Mouse (Mus musculus): ENCODE measurements around the gene Ptges2. TPM values are rescaled to one million over a fixed set of nuclear protein-coding genes. Genes with fewer than 3 reads are reported as not detected.

Gene Ptges2
- total RNA-seq, 2 experiments from 2014 or later: 46.5 to 46.9 TPM

DNA sequence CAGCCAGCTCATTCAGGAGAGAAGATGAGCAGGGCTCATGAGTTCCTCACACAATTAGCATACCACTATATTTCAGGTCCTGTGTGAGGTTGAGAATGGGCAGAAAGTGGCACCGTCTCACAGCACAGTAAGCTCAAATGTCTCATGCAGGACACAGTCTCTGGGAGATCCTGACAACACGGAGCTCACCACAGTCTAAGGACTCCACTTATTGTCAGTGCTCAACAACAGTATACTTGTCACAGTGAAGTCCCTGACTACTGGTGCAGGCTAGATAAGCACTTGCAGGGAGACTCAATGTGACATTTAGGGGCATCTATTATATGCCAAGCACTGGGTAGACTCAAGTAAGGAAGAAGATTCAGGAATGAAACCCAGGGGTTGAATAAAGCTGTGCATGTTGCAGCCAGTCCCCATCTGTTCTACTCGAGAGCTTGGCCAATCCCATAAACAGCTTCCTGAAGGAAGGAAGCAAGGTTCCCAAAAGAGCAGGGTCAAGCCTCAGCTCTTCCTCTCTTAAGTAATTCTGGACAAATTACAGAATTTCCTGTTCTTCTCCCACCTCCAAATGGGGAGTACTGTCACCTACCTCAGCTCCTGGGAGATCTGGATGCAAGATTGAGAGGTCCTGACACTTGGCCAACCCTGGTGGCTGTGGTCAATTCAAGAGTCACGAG, 33.7 kb downstream of the Ptges2 start:
- DNase-seq (ENCODE audit: extremely low spot score in 1 of 2, low spot score in 2 of 2): no peak
- intact Hi-C loops (cut with DNase I): no loop called here

DNA sequence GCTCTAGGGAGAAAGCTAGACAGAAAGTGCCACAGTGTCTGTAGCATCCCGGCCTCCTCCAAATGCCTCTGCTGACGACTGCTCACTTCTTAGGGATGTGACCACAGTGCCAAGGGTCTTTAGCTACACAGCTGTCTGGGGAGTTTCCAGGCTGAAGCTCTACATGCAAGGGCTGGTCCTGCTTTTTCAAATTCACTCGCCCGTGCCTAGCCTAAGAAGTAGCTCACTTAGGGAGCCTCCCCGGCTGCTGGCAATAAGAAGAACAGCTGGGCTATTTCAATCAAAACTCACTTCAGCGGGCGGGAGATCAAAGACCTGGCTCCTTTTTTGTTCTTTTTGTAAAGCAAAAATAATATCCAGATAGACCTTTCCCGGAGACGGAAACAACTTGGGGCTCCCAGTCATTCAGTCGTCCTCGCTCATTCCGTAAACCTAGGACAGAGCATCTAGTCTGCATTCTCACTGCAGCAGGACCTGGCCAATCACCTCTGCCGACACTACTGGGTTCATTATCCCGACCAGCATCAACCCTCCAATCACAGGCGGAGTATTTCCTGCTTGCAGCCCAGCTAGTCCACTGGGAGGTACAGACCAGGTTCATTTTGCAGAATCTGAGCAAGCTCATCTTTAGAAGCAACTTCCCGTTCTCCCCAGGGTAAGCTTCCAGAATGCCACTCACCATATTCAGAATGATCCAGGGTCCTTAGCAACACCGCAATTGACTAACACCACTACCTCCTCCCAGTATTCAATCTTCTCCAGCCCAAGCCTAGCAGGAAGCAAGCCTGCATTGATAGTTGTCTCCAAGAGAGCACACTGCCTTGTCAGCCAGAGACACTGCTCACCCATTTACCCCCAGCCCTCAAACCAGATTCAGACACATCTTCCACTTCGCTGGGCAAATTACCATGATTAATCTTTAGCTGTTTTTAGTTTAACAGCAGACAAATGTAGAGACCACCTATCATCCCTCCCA, 35.3 kb downstream of the Ptges2 start:
- DNase-seq (ENCODE audit: extremely low spot score in 1 of 2, low spot score in 2 of 2): peak; percentile 87 to 92

DNA sequence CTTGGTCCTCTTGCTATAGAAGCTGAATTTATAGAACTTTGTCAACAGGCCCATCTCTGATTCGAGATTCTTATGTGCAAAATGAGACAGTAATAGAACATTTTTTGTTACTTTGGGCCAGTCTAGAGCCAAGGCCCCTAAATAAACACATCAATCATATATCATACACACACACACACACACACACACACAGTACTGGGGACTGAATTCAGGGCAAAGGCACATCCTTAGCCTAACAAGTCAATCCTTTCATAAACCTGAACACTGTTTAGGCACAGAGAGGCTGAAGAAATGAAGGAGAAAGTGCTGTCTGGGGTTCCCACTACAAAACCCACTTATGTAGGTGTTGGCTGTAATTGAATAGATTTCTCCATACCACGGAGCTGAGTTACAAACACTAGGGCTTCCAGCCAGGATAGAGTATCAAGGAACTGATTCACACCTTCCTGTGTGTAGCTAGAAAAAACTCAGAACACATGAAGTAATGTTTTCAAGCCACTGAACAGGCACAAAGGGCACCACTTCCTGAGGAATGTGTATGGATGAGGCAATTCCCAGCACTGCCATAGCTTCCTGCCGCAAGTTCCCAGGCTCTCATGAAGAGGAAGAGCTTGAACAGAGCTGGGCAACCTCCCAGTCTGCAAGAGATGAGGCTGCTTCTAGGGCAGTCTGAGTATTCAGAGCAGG, 41.1 kb downstream of the Ptges2 start:
- DNase-seq (ENCODE audit: extremely low spot score in 1 of 2, low spot score in 2 of 2): no peak
- intact Hi-C loops (cut with DNase I): no loop called here

More for the DNA sequence above, 35.3 kb downstream of the Ptges2 start:
- intact Hi-C loops (cut with DNase I): no loop called here

DNA sequence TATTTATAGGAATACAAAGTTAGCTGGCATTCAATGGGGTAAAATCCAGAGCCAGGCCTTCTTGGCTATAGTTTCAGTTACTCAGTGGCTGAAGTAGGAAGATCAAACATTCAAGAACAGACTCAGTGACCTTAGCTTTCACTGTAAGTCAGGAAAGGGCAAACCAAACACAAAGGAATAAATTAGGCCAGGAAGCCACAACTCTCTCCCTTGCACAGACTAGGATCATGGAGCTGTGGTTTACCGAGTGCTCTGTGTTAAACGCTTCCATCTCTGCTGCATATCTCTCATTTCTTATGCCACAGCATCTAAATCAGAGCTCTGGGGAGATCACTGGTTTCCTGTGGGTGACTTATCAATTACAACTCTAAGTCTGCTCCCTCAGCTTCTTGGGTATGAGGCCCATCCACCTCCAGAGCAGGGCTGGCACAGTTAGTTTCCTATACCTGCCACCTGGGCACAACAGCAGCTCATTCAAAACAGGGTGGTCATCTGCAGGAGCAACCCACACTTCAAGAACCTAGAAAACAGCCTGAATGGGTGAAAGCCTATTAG, 42.0 kb downstream of the Ptges2 start:
- intact Hi-C loops (cut with DNase I): no loop called here
- DNase-seq (ENCODE audit: extremely low spot score in 1 of 2, low spot score in 2 of 2): no peak

DNA sequence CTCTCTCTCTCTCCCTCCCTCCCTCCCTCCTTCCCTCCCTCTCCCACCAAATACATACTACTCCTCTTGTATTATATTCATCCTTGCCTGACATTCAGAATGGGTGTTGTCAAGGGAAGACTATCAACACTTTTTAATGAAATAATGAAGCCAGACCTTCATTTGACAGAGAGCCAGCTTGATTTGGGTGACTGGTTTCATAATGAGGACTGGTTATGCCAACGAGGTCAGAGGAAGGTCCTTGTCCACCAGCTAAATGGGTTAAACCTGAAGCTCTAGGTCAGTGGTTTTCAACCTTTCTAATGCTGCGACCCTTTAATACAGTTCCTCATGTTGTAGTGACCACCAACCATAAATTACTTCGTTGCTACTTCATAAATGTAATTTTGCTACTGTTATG, 43.0 kb downstream of the Ptges2 start:
- intact Hi-C loops (cut with DNase I): no loop called here
- no peak for DNase-seq (ENCODE audit: extremely low spot score in 1 of 2, low spot score in 2 of 2)

DNA sequence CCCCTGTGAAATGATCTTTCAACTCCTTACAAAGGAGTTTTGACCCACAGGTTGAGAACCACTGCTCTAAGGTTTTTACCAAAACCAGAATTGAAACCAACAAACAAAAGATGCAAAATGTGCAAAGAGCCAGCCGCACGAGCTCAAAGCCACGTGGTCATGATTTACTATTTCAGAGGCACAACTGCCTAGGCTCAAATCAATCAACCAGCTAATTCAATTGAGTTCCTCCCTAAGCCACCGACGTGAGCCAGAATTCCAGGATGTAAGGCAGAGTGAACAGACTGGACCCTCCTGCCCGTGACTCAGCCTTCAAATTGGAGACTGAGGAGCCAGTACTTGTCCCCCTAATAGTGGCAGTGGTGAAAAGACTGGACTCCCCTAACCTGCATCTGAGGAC, 43.5 kb downstream of the Ptges2 start:
- intact Hi-C loops (cut with DNase I): no loop called here

DNA sequence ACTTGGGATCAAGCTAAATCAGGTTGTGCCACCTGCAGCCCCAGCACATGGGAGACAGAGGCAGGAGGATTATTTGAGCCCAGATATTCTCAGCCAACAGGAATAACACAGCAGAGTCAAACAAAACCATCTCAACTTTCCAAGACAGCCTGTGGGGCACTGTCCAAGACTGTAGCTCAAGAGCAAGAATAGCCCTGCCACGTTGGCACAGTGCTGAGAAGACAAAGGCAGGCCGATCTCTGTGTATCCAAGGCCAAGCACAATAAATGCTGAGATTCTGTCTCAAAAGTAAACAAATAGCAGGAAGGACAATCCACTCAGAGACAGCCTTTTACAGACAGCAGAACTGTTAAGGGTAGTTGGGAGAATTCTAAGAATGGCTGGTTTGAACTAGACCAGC, 44.5 kb downstream of the Ptges2 start:
- intact Hi-C loops (cut with DNase I): no loop called here
- no peak for DNase-seq (ENCODE audit: extremely low spot score in 1 of 2, low spot score in 2 of 2)

More for the DNA sequence above, 43.5 kb downstream of the Ptges2 start:
- no peak for DNase-seq (ENCODE audit: extremely low spot score in 1 of 2, low spot score in 2 of 2)

DNA sequence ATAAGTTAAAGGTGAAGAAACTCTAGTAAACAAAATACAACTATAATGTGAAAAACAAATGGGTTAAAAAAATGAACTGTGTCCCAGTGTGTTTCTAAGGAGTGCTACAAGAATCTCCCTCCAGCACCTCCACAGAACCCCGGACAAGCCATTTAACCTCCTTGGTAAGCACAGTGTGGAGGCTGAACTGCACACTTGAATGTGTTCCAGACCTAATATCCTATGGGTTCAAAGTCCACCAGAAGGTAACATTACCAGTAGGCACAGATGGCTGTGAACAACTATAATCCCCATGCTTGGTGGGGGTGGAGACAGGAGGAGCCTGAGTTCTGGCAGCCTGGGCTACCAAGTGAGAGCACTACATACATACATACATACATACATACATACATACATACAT, 44.9 kb downstream of the Ptges2 start:
- no peak for DNase-seq (ENCODE audit: extremely low spot score in 1 of 2, low spot score in 2 of 2)
- intact Hi-C loops (cut with DNase I): no loop called here

DNA sequence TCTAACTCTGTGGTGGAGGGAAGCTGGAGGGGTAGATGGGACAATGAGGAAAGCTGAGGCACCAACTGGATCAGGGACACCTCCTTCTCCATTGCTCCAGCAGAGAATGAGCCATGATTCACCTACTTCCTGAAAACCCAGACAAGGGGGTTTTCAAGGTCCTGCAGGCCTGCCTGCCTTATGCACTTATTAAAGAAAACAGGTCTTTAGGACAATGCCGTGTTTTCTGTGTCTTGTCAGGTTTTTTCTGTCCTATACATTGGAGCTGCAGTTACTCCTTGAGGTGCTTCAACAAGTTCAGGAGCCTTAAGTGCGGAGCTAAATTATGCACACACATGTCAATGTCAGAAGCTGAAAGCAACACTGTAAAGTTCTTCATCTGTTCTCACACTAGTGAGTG, 45.9 kb downstream of the Ptges2 start:
- intact Hi-C loops (cut with DNase I): no loop called here
- DNase-seq (ENCODE audit: extremely low spot score in 1 of 2, low spot score in 2 of 2): no peak

DNA sequence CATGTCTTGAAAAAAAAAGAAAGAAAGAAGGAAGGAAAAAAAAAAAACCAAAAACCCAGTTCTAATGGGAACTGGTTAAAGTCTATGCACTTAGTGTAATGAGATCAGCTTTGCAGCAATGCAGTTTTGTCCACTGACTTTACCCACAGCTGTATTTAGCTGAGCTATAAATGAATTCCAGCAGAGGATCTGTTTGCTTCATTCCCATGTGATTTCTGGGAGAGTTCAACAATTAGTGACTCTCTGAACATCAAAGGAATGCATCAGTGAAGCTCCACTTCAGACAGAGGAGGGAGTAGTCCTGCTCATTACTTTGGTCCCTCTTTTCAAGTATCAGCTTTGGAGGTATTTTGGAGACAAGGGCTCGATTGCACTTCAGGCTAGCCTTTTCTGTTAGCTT, 49.8 kb downstream of the Ptges2 start:
- intact Hi-C loops (cut with DNase I): no loop called here
- no peak for DNase-seq (ENCODE audit: extremely low spot score in 1 of 2, low spot score in 2 of 2)

DNA sequence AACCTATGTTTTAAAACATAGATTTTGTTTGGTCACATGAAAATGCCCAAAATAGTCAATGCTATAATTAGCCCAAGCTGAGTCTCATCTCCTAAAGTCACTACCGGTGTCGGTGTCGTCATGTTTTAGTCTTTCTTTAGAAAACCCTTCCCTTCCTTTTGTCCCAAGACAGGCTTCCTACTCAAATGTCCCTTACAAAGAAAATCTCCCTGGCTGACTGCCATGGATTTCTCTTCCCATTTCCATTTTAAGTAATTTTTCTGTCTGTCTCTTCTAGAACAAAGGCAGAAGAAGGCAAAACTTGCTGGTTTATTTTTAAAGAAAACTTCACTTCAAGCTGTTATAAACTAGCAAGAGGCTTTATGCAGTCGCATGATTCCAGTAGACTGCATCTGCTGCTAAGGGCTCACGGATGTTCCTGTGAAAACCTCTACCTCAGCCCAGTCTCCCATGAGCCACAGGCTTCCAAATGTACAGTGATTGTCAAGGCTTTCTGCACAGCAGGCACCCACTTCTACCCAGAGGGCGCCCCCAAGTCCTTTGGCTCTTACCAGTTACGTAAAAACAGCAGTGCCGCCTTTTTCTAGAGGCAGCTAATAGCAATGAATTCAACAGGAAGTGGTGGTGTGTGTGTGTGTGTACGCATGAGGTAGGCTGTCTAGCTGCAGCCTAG, 51.7 kb downstream of the Ptges2 start:
- DNase-seq (ENCODE audit: extremely low spot score in 1 of 2, low spot score in 2 of 2): no peak
- intact Hi-C loops (cut with DNase I): no loop called here

DNA sequence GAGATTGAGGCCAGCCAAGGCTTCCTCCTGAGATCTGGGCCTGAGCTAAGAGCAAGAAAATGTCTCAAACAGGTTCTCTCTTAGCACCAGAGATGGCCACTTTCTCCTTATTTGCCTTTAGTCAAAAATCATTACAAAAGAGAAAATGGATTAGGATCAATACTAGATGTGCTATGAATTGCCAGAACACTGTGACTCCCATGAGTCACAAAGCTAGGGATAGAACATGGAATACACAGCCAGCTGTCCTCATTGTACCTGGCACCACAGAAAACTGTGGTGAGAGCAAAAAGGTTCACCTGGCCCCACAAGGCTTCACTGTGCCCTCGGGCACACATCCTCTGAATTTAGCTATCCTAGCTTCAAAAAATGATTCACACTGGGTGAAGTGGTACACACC, 52.8 kb downstream of the Ptges2 start:
- DNase-seq (ENCODE audit: extremely low spot score in 1 of 2, low spot score in 2 of 2): no peak
- intact Hi-C loops (cut with DNase I): no loop called here

DNA sequence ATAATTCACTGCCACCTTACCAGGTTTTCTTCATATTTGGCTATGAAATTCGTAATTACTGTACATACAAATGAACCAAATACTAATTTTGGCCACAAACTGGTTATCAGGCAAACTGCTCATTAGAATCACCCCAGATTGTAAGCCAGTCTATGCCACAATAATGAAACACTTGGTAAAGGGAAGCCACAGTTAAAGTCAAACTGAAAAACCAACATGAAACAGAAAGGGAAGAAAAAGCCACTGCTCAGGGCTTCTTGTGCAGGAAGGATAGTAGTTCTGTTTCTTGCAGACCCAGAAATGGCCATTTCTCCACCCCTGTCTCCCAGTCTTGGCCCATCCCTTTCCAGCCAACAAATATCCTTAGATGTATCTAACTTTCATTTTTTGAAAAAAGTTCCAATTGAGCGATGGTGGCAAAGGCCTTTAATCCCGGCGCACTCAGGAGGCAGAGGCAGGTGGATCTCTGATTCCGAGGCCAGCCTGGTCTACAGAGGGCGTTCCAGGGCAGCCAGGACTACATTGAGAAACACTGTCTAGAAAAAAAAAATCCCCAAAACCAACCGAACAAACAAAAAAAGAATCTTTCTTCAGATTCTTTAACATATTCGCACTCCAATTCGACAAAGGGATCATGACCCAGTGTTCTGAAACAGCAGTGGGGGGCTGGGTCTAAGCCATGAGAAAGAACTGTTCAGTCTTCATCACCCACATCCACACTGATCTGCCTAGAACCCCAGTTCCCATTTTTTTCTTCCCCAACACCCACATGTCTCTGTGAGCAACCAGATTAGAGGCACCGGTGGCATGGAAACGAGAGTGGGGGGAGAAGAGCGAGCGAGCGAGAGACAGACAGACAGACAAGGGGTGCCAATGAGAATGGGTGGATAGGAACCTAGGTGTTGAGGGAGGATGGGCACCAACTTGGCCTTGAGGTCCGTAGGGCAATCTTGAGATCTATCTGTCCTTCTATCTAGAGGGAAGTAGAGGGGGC, 54.4 kb downstream of the Ptges2 start, which contains the start of gene Naif1:
TSS of gene Naif1 (plus strand) at position 697 of the 994 bp plus-strand sequence.
- intact Hi-C loops (cut with DNase I): no loop called here

DNA sequence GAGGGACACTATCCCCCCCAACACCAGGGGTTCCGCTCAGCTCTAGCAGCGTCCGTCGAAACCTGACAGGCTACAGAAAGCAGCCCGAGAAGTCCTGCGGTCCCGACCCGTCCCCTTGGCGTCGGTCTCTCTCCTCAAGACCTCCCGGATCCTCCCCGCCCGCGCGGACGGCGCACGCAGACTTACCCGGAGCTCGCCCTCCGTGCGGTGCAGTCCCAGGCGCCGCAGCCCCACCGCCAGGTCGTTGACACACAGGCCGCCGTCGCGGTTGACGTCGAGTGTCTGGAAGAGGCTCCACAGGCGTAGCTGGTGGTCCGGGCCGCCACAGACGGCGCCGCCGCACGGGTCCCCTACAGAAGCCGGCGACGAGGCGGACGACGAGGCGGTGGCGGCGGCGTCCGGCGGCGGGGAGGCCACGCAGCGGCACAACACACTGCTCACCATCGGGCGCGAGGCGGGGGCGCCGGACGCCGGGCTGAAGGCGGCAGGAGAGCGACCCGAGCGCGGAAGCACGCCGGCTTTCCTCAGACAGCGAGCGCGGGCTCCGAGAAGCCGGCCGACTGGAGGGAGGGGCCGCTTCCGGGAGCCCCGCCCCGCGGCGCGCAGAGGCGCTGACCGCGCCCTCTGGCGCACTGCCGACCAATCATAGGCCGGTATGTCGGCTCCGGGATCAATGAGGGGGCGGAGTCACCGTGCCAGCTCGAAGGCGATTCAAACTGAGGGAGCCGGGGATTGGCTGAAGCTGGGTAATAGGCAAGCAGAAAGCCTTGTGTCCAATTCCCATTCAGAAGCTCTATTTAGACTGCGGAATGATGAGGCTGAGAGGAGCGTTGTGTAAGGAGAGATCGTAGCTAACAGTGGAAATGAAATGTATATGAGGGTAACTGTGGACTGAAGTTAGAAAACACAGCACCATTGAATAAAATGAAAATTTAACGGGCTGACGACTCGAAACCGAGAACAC, 55.5 kb downstream of the Ptges2 start, which contains the start of gene Slc25a25:
TSS of gene Slc25a25 (minus strand) at position 565 of the 964 bp plus-strand sequence.
- intact Hi-C loops (cut with DNase I): no loop called here
- DNase-seq (ENCODE audit: extremely low spot score in 1 of 2, low spot score in 2 of 2): peak; percentile 97 to 99

More for the DNA sequence above, 54.4 kb downstream of the Ptges2 start, which contains the start of gene Naif1:
- DNase-seq (ENCODE audit: extremely low spot score in 1 of 2, low spot score in 2 of 2): peak in 1 of 2 experiments; percentile 48

DNA sequence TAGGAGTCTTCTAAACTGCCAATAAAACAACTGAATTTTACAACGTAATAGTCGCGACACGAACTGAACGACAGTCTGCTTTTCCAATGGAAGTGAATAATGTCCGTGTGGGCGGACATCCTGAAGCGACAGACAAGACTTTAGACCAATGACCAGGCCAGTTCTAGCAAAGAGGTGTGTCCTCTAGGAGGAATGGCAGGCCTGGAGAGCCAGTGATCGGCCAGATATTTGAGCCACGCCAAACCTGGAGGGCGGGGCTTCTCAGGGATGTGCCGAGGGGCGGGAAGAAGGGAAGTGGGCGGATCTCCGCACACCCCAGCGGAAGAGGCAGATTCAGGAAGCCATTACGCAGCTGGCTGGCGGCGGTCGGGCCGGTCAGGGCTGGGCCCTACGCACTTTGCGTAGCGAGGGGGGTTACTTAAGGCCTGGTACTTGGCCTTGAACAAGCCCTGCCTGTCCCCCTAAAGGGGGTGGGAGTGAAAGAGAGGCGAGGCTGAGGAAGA, 56.2 kb downstream of the Ptges2 start:
- peak; percentile 98 to 99 for DNase-seq (ENCODE audit: extremely low spot score in 1 of 2, low spot score in 2 of 2)
- intact Hi-C loops (cut with DNase I): no loop called here

DNA sequence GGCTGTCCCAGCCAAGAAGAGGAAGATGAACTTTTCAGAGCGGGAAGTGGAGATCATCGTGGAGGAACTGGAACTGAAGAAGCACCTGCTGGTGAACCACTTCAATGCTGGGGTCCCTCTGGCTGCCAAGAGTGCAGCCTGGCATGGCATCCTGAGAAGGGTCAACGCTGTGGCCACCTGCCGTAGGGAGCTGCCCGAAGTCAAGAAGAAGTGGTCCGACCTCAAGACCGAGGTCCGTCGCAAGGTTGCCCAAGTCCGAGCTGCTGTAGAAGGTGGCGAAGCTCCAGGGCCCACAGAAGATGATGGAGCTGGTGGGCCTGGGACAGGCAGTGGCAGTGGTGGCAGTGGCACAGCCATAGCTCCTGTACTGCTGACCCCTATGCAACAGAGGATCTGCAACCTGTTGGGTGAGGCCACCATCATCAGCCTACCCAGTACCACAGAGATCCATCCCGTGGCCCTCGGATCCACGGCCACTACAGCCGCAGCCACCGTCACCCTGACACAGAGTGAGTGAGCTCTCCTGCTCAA, 56.8 kb downstream of the Ptges2 start:
- intact Hi-C loops (cut with DNase I): no loop called here
- peak in 1 of 2 experiments; percentile 59 for DNase-seq (ENCODE audit: extremely low spot score in 1 of 2, low spot score in 2 of 2)
